Mouse (Mus musculus) erythroblast, adult 5-6 weeks (primary cell): ENCODE data around the gene Cst7. TPM values are rescaled to one million over a fixed set of nuclear protein-coding genes. Genes with fewer than 3 reads are reported as not detected.
"Not testable (repeated sequence)": the region's sequence is repeated elsewhere in the genome, so short reads cannot be mapped to it uniquely, and the experiment has no call there.

ENCODE experiments used
- ATAC-seq: replicated peaks from 2 replicates; pipeline ENCODE4 v1.8.0; 2016; ENCODE audit warnings: moderate number of reproducible peaks, mild to moderate bottlenecking, moderate TSS enrichment, inconsistent platforms; ENCODE audit not compliant: poor library complexity, low FRiP score, severe bottlenecking
- total RNA-seq, 2 experiments: library from RNA; stranded (forward) in 1 of 2; stranded (reverse) in 1 of 2; fragments of 150-400 nt in 1 of 2; fragments of 200-764, 138-1000 nt in 1 of 2; gene quantifications; 2 replicates each; pipeline versions ENCODE4 v1.2.3 to v1.2.4; 2015 to 2017; ENCODE audit warnings: low replicate concordance in 2 of 2

Gene Cst7
- total RNA-seq (2015; ENCODE audit: low replicate concordance) (45.9 and 54.5 TPM in 2 replicates), total RNA-seq (2017; ENCODE audit: low replicate concordance) (40.1 and 48.2 TPM in 2 replicates)

- no peak for ATAC-seq
Measured at GRCm38 (mm10) chr2:150569847-150570590, at the start of gene Cst7. Gene Cst7 (plus strand): TSS chr2:150570415.

- ATAC-seq, result no peak
Measured at GRCm38 (mm10) chr2:150525703-150526207, 44.5 kb upstream of the Cst7 start.

- not testable (repeated sequence) for ATAC-seq
Measured at GRCm38 (mm10) chr2:150549576-150549975, 20.6 kb upstream of the Cst7 start.

- ATAC-seq, result no peak
Measured at GRCm38 (mm10) chr2:150558568-150558967, 11.6 kb upstream of the Cst7 start.

GRCm38 (mm10) chr2:150567051-150567450 is 3.2 kb upstream of the Cst7 start:
- ATAC-seq, result no peak

- ATAC-seq, result no peak
Measured at GRCm38 (mm10) chr2:150570761-150571160, 546 bp downstream of the Cst7 start.

- ATAC-seq, result no peak
Measured at GRCm38 (mm10) chr2:150572463-150572862, 2.2 kb downstream of the Cst7 start.

- no peak for ATAC-seq
Measured at GRCm38 (mm10) chr2:150576256-150576655, 6.0 kb downstream of the Cst7 start.

- no peak for ATAC-seq
Measured at GRCm38 (mm10) chr2:150578603-150579002, 8.4 kb downstream of the Cst7 start.

- no peak for ATAC-seq
Measured at GRCm38 (mm10) chr2:150579628-150580027, 9.4 kb downstream of the Cst7 start.

GRCm38 (mm10) chr2:150589076-150589475 is 18.9 kb downstream of the Cst7 start:
- ATAC-seq, result no peak

- no peak for ATAC-seq
Measured at GRCm38 (mm10) chr2:150595411-150596190, 25.4 kb downstream of the Cst7 start.

GRCm38 (mm10) chr2:150600263-150600662 is 30.0 kb downstream of the Cst7 start:
- ATAC-seq, result no peak

GRCm38 (mm10) chr2:150602166-150602565 is 32.0 kb downstream of the Cst7 start:
- ATAC-seq, result no peak

- no peak for ATAC-seq
Measured at GRCm38 (mm10) chr2:150604802-150605201, 34.6 kb downstream of the Cst7 start.

GRCm38 (mm10) chr2:150607086-150607485 is 36.9 kb downstream of the Cst7 start:
- no peak for ATAC-seq

GRCm38 (mm10) chr2:150608087-150608799 is 38.0 kb downstream of the Cst7 start, which contains the start of gene Apmap:
Gene Apmap (minus strand): TSS chr2:150608567.
- peak; percentile 95 for ATAC-seq

- peak; percentile 65 for ATAC-seq
Measured at GRCm38 (mm10) chr2:150608872-150609560, 38.8 kb downstream of the Cst7 start.

- no peak for ATAC-seq
Measured at GRCm38 (mm10) chr2:150610097-150610496, 39.9 kb downstream of the Cst7 start.
